Comparison of ENCODE assay signal across 8 mouse cellular contexts in the genomic region with DNA sequence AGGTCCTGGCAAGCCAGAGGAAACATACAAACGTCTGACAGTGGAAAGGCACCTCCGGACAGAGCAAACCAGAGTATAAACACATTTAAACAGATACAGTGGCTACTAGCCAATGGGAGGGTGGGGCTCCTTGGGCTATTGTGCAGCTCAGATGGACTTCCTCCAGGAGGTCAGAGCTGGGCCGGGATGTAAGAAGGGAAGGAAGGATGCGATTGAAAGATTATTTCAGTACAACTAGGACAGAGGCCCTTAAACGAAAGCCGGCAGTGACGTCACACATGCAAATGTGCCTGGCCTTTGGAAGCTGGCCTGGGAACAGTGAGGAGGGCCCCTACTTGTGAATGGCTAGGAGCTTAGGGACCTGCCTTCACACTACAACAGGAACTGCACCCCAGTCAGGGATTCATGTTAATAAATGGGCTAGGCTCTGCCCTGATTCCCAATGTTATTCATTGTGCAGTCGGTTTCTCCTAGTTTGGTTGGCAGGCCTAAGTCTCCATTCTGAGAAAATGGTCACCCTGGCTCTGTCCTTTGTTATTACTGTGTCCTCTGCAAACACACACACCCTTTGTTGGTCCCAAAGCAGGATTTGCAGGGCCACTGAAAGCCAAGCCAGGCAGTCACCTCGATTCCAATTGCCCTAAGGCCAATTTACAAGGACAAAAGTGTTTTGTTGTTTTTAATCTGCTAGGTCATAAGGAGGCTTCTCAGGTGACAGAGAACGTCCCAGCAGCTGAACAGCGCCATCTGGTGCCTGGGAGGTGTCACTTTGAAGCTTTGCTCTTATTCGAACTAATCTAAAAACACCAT. TPM values are rescaled to one million over a fixed set of nuclear protein-coding genes. Genes with fewer than 3 reads are reported as not detected.
DNase-seq lines count a peak whose midpoint lies in the region; ATAC-seq lines count a peak whose summit lies in the region.

No protein-coding gene starts in this region.

- no peak overlapping the region for H3K4me3 ChIP-seq in hindbrain, embryonic 14.5 days (replicated peaks; ENCODE audit: low read length)

- H3K27me3 ChIP-seq in hindbrain, embryonic 14.5 days (ENCODE audit: control insufficient read depth, insufficient read depth, low read length) = no peaks in the 10 kb centered on the region
- H3K27me3 ChIP-seq in splenic B cell, adult 2 months (ENCODE audit: control insufficient read depth, insufficient read depth, low read length, poor library complexity, severe bottlenecking) = no peaks in the 10 kb centered on the region

- no peaks in the 10 kb centered on the region for H3K9me3 ChIP-seq in hindbrain, embryonic 14.5 days (ENCODE audit: control insufficient read depth, low read length)

- no peak overlapping the region for H3K4me2 ChIP-seq in hindbrain, embryonic 14.5 days (replicated peaks)

- no peaks in the 10 kb centered on the region for H3K36me3 ChIP-seq in hindbrain, embryonic 14.5 days (replicated peaks; ENCODE audit: control insufficient read depth, insufficient read depth)
- H3K36me3 ChIP-seq in splenic B cell, adult 2 months (ENCODE audit: control insufficient read depth, insufficient read depth, low read length, poor library complexity, severe bottlenecking) = no peaks in the 10 kb centered on the region

- 45% methylated on average over 12 of the region's 12 CpGs for WGBS in hindbrain, embryonic 14.5 days

- H3K27ac ChIP-seq in hindbrain, embryonic 14.5 days = 0 out of 2 replicates have a peak overlapping the region, but pooled peaks have one; percentile 2

- ATAC-seq in hindbrain, embryonic 14.5 days (ENCODE audit: low FRiP score) = peak; percentile 60; the same call in 1 of the 2 replicates

- H3K9ac ChIP-seq in hindbrain, embryonic 14.5 days = no peak overlapping the region

- H3K4me1 ChIP-seq in hindbrain, embryonic 14.5 days (replicated peaks; ENCODE audit: control insufficient read depth, insufficient read depth, low read length) = no peaks in the 10 kb centered on the region

- peak; percentile 59 to 69 for DNase-seq in right cerebral cortex, adult 2 months (ENCODE audit: low spot score in 2 of 2)
- no peak for DNase-seq in right cerebral cortex, postnatal 25 days
- DNase-seq in cerebellum, postnatal 14 days = peak; percentile 72 to 82
- DNase-seq in gastrocnemius, adult 18-20 months (ENCODE audit: low spot score) = peak; percentile 82
- peak; percentile 79 for DNase-seq in hindbrain, embryonic 14.5 days (ENCODE audit: low spot score)
- peak; percentile 34 to 88 for DNase-seq in left cerebral cortex, postnatal 10 days (ENCODE audit: extremely low spot score in 1 of 2, low spot score in 2 of 2)
- DNase-seq in mesoderm, embryonic 11.5 days (ENCODE audit: low read depth, low spot score) = peak; percentile 82
- peak; percentile 2 for DNase-seq in splenic B cell, adult 2 months (ENCODE audit: low read depth, low spot score)

- intact Hi-C loops in left cerebral cortex, postnatal 10 days (cut with DNase I) = loop anchor here (5.0 kb wide), 1 partner anchor 118 kb away; no protein-coding TSS in a partner anchor

RNA-seq across cellular contexts. Expression of gene Fermt2, which starts 9.9 kb away (rescaled TPM):
- 100 to 1,000 TPM; 222 to 227 TPM for total RNA-seq in gastrocnemius, adult 18-20 months (2021)
- 63.9 and 71.1 TPM in 2 replicates for polyA plus RNA-seq in hindbrain, embryonic 14.5 days (2014; fragmentation: Nextera tagmentation; extraction: Ambion mirVana)
- 10 to 100 TPM; 78.6 to 81.1 TPM for total RNA-seq in left cerebral cortex, postnatal 10 days (2021)
